Mouse (Mus musculus) kidney, postnatal 0 days (tissue): ENCODE measurements around the gene Kdm5b. TPM values are rescaled to one million over a fixed set of nuclear protein-coding genes. Genes with fewer than 3 reads are reported as not detected.
"Not testable (repeated sequence)": the region's sequence is repeated elsewhere in the genome, so short reads cannot be mapped to it uniquely, and the experiment has no call there.

ENCODE experiments used
- ATAC-seq: fragments of 200-750 bp; cut with Nextera tagmentation; replicated peaks from 2 replicates; pipeline ENCODE4 v1.8.0; 2017; ENCODE audit warnings: low read depth, moderate number of reproducible peaks, moderate TSS enrichment, moderate library complexity; ENCODE audit not compliant: low FRiP score
- DNase-seq: peaks from one replicate; pipeline ENCODE4 v3.0.0-alpha.2; 2016; ENCODE audit warnings: low spot score
- H3K27ac ChIP-seq: fragments of 300-500 bp; sonication (generic); 2 replicates; pipeline ENCODE4 v1.5.1; 2014; ENCODE audit warnings: mild to moderate bottlenecking
- H3K27me3 ChIP-seq: fragments of 300-500 bp; sonication (generic); 2 replicates; pipeline ENCODE4 v1.6.1; 2014; ENCODE audit warnings: low read length, mixed read lengths; ENCODE audit not compliant: insufficient read depth
- H3K36me3 ChIP-seq: fragments of 300-500 bp; sonication (generic); 2 replicates; pipeline ENCODE4 v1.6.1; 2014; ENCODE audit warnings: low read length, mixed read lengths; ENCODE audit not compliant: insufficient read depth
- H3K4me1 ChIP-seq: fragments of 300-500 bp; sonication (generic); replicated peaks from 2 replicates; pipeline ENCODE4 v1.6.1; 2014; ENCODE audit warnings: antibody characterized with exemption, low read length, mixed read lengths; ENCODE audit not compliant: insufficient read depth
- H3K4me2 ChIP-seq: fragments of 300-500 bp; sonication (generic); 2 replicates; pipeline ENCODE4 v1.6.1; 2014; ENCODE audit warnings: mild to moderate bottlenecking, low read length, moderate library complexity, mixed read lengths
- H3K4me3 ChIP-seq: fragments of 300-500 bp; sonication (generic); replicated peaks from 2 replicates; pipeline ENCODE4 v1.5.1; 2014; ENCODE audit warnings: low read depth, low read length
- H3K9ac ChIP-seq: fragments of 300-500 bp; sonication (generic); 2 replicates; pipeline ENCODE4 v1.6.1; 2014; ENCODE audit warnings: low read depth, low read length
- H3K9me3 ChIP-seq: fragments of 300-500 bp; sonication (generic); replicated peaks from 2 replicates; pipeline ENCODE4 v1.6.1; 2016; ENCODE audit warnings: low read length, inconsistent platforms, mixed read lengths
- CTCF ChIP-seq: IDR thresholded peaks from 2 replicates; pipeline ENCODE4 v1.5.1; 2016; ENCODE audit warnings: antibody characterized with exemption, low read depth, mild to moderate bottlenecking, moderate library complexity
- WGBS: fragments of 180-500 bp; shearing (Covaris S2); extraction: QIAGEN DNeasy Blood & Tissue Kit; methylation state at CpG from one replicate; pipeline ENCODE4 v1.1.7; 2014; 5-methylcytosine and 5-hydroxymethylcytosine counted together
- polyA plus RNA-seq: library from polyadenylated mRNA; unstranded; fragments of >200 nt; fragmentation: Nextera tagmentation; extraction: Ambion mirVana; gene quantifications from 2 replicates; pipeline ENCODE4 v1.2.1, GENCODE M21; 2015

Gene Kdm5b
- polyA plus RNA-seq, 1 experiment from 2014 or later = 40.2 TPM

DNA sequence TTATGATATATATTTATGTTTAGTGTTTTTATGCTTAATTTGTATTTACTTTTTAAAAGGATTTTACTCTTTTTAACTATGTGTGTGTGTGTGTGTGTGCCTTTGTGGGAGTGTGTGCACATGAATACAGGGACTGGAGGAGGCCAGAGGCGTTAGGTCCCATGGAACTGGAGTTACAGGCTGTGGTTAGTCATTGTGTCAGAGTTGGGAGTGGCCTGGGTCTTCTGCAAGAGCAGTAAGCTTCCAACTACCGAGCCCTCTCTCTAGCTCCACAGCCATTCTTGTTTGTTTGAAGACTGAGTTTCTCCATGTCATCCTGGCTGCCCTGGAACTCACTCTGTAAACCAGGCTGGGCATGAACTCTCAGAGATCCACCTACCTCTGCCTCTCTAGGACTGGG lies 37.6 kb upstream of the Kdm5b start:
- H3K4me1 ChIP-seq = no peaks in the 10 kb centered on the region
- DNase-seq = no peak
- TF ChIP-seq CTCF = no peak
- no peak overlapping the region for H3K9ac ChIP-seq
- 52% methylated on average over 2 of the region's 2 CpGs for WGBS
- H3K4me3 ChIP-seq = no peak overlapping the region
- no peak overlapping the region for H3K4me2 ChIP-seq
- H3K27me3 ChIP-seq = no peaks in the 10 kb centered on the region
- no peaks in the 10 kb centered on the region for H3K9me3 ChIP-seq
- no peak for ATAC-seq
- H3K27ac ChIP-seq = no peak overlapping the region
- no peaks in the 10 kb centered on the region for H3K36me3 ChIP-seq

DNA sequence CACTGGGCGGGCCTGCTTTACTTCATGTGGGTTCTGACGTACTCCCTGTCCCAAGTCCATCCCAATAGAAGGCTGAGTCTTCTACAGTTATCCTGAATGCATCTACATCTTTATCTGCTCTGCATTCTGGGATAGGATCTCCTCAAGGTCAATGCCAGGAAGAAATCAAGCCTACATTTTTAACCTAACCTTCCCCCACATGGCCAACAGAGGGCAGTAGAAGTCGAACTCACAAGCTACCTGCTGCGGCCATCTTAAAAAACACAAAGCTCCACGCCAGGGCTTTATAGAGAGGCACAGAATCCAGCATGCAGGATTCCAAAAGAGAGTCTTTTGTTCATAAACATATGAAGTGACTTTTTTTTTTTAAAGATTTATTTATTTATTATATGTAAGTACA lies 35.5 kb upstream of the Kdm5b start:
- no peak overlapping the region for H3K4me2 ChIP-seq
- 76% methylated on average over 5 of the region's 5 CpGs for WGBS
- ATAC-seq (no peak), DNase-seq (peak; percentile 50)
- H3K9me3 ChIP-seq = no peaks in the 10 kb centered on the region
- no peak overlapping the region for H3K27ac ChIP-seq
- no peaks in the 10 kb centered on the region for H3K4me1 ChIP-seq
- no peaks in the 10 kb centered on the region for H3K36me3 ChIP-seq
- H3K4me3 ChIP-seq = no peak overlapping the region
- TF ChIP-seq CTCF = peak; percentile 56
- no peaks in the 10 kb centered on the region for H3K27me3 ChIP-seq
- no peak overlapping the region for H3K9ac ChIP-seq

DNA sequence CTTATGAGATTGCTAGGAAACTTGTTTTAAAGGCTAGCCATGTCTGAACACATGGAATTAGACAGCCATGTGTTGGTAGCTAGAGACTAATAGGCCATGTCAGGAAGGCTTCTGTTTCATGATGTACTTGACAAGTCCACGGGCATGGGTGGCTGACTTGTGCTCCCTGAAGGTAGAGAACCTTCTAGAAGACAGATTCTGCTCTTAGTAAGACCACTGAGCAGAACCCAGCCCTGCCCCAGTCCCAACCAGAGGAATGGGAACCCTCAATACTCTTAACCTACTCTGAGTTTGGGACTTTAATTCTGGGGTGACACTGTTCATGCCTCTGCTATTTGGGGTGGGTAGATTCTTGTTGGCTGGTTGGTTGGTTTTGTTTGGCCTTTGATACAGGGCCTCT lies 35.0 kb upstream of the Kdm5b start:
- ATAC-seq (no peak), DNase-seq (no peak)
- TF ChIP-seq CTCF = no peak
- no peaks in the 10 kb centered on the region for H3K9me3 ChIP-seq
- H3K4me2 ChIP-seq = no peak overlapping the region
- 87% methylated on average over 1 of the region's 1 CpGs for WGBS
- H3K4me3 ChIP-seq = no peak overlapping the region
- no peaks in the 10 kb centered on the region for H3K4me1 ChIP-seq
- H3K9ac ChIP-seq = no peak overlapping the region
- no peak overlapping the region for H3K27ac ChIP-seq
- H3K36me3 ChIP-seq = no peaks in the 10 kb centered on the region
- H3K27me3 ChIP-seq = no peaks in the 10 kb centered on the region

- Histone ChIP-seq H3K4me2 (no peak overlapping the region), H3K4me3 (no peak overlapping the region), H3K27ac (no peak overlapping the region), H3K9ac (no peak overlapping the region), H3K27me3 (no peaks in the 10 kb centered on the region), H3K36me3 (no peaks in the 10 kb centered on the region), H3K9me3 (no peaks in the 10 kb centered on the region), H3K4me1 (no peaks in the 10 kb centered on the region)
- TF ChIP-seq CTCF = no peak
- DNase-seq = no peak
- ATAC-seq = no peak
- WGBS = 71% methylated on average over 6 of the region's 6 CpGs
Measured at GRCm38 (mm10) chr1:134526752-134527151, 33.2 kb upstream of the Kdm5b start.

DNA sequence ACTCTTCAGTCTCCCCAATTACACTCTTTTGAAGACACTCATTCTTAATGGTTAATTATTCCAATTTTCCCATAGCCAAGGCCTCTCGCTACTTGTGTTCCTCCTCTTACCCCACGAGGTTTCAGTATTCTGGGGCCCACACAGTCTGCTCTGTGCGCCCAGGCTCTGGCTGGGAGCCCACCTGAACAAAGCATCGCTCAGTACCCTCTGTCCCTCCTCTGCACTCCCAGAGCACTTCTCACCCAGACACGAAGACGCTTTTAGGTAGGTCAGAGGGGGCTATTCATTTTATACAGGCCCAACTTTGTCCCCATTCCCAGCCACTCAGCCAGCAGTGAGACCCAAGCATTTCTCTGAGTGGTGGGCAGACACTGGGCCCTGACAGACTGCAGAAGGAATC lies 29.4 kb upstream of the Kdm5b start:
- Histone ChIP-seq H3K27me3 (no peaks in the 10 kb centered on the region), H3K36me3 (no peaks in the 10 kb centered on the region), H3K9ac (no peak overlapping the region), H3K4me1 (no peaks in the 10 kb centered on the region), H3K9me3 (no peaks in the 10 kb centered on the region), H3K27ac (no peak overlapping the region), H3K4me2 (no peak overlapping the region), H3K4me3 (no peak overlapping the region)
- WGBS = 72% methylated on average over 6 of the region's 6 CpGs
- ATAC-seq (no peak), DNase-seq (no peak)
- TF ChIP-seq CTCF = no peak

GRCm38 (mm10) chr1:134533710-134534109 lies 26.3 kb upstream of the Kdm5b start:
- H3K4me1 ChIP-seq, H3K9ac ChIP-seq, H3K4me2 ChIP-seq, DNase-seq, H3K4me3 ChIP-seq, H3K27ac ChIP-seq, ATAC-seq, H3K9me3 ChIP-seq, H3K36me3 ChIP-seq, H3K27me3 ChIP-seq: not testable (repeated sequence)
- WGBS = 95% methylated on average over 10 of the region's 10 CpGs

- no peaks in the 10 kb centered on the region for H3K36me3 ChIP-seq
- H3K4me1 ChIP-seq = no peaks in the 10 kb centered on the region
- no peak for ATAC-seq
- no peak overlapping the region for H3K9ac ChIP-seq
- no peaks in the 10 kb centered on the region for H3K9me3 ChIP-seq
- WGBS = 97% methylated on average over 1 of the region's 1 CpGs
- H3K4me3 ChIP-seq = no peak overlapping the region
- TF ChIP-seq CTCF = no peak
- no peak overlapping the region for H3K27ac ChIP-seq
- no peaks in the 10 kb centered on the region for H3K27me3 ChIP-seq
- no peak overlapping the region for H3K4me2 ChIP-seq
- DNase-seq = no peak
Measured at GRCm38 (mm10) chr1:134535054-134535453, 24.9 kb upstream of the Kdm5b start.
